Mouse (Mus musculus): Measurements from ENCODE around the gene Unc93a2. TPM values are rescaled to one million over a fixed set of nuclear protein-coding genes. Genes with fewer than 3 reads are reported as not detected.

The Unc93a2 gene
- 1.6 and 3.5 TPM in 2 replicates for polyA plus RNA-seq (2012; rRNA removed; ENCODE audit: low replicate concordance)

GRCm38 (mm10) chr17:7385364-7385763 lies at the start of gene Unc93a2:
Gene Unc93a2, minus strand, starts transcription at chr17:7385464.

GRCm38 (mm10) chr17:7371879-7372278 lies 13.4 kb downstream of the Unc93a2 start, which contains the start of gene Gm49630:
Gene Gm49630, minus strand, starts transcription at chr17:7371979.

DNA sequence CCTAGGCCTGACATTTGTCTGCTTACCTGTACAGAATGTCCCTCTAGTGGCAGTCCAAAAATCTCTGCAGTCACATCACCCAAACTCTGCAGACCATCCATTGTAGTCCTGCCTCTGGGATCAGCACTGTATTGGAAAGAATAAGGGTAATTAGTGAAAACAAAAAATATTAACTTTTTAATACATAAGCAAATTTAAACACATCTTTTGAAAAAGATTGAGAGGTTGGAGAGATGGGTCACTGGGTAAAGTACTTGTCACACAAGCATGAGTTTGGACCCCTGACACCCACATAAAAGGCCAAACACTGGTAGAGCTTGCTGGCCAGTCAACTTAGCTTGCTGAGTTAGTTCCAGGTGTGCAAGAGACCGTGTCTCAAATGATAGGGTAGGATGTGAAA lies 32.7 kb downstream of the Unc93a2 start, which contains the start of gene Ttll2:
Gene Ttll2 (minus strand): TSS at position 101 of the 400 bp plus-strand sequence.

DNA sequence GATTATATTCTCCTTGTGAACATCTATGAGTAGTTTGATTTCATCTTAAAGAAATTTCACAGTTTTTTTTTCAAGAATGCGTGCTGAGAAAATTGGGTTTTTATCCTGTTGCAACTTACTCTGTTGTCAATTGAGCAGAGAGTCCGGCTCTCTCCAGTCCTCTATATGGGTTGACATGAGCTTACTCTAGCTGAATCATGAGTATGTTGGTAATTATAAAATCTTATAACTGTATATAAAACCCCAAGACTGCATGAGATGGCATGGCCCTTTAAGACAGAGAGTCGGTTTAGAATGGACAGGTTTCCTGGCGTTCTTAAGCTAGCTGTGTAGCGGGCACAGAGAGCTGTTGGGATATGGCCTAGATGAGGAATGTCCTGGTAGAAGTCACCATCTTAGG lies 60.9 kb downstream of the Unc93a2 start, which contains the start of gene Tcp10a:
Gene Tcp10a (plus strand): TSS at position 301 of the 400 bp plus-strand sequence.

Other genes starting within 250 kb of the Unc93a2 start
- 8.1 and 15.7 TPM in 2 replicates for gene Rps6ka2, start 215.3 kb downstream of the Unc93a2 start, polyA plus RNA-seq (2012; rRNA removed; ENCODE audit: low replicate concordance)
- not detected in 2 replicates for gene Tcp10a, start 60.8 kb downstream of the Unc93a2 start, polyA plus RNA-seq (2012; rRNA removed; ENCODE audit: low replicate concordance)
- gene Ttll2, start 32.8 kb downstream of the Unc93a2 start, polyA plus RNA-seq (2012; rRNA removed; ENCODE audit: low replicate concordance), result 0.14 and 0.23 TPM in 2 replicates
- gene Gm49630, start 13.5 kb downstream of the Unc93a2 start, polyA plus RNA-seq (2012; rRNA removed; ENCODE audit: low replicate concordance), result 0.39 TPM in 1 of 2 replicates, not detected in the other

All from subcutaneous adipose tissue, adult 2 months (tissue).